Mouse (Mus musculus) intestine, embryonic 16.5 days (tissue): ENCODE data around the gene Sema3g. TPM values are rescaled to one million over a fixed set of nuclear protein-coding genes. Genes with fewer than 3 reads are reported as not detected.

ENCODE experiments used
- ATAC-seq: fragments of 200-750 bp; cut with Nextera tagmentation; 2 replicates; pipeline ENCODE4 v1.8.0; 2017; ENCODE audit warnings: moderate TSS enrichment, moderate library complexity
- H3K27ac ChIP-seq: fragments of 300-500 bp; sonication (generic); 2 replicates; pipeline ENCODE4 v1.5.1; 2014; ENCODE audit warnings: mild to moderate bottlenecking, low read length
- H3K27me3 ChIP-seq: fragments of 300-500 bp; sonication (generic); replicated peaks from 2 replicates; pipeline ENCODE4 v1.6.1; 2014; ENCODE audit warnings: low read length, control low read depth, mixed read lengths; ENCODE audit not compliant: control insufficient read depth, insufficient read depth
- H3K36me3 ChIP-seq: fragments of 300-500 bp; sonication (generic); 2 replicates; pipeline ENCODE4 v1.6.1; 2014; ENCODE audit warnings: low read length, control low read depth; ENCODE audit not compliant: control insufficient read depth, insufficient read depth
- H3K4me1 ChIP-seq: fragments of 300-500 bp; sonication (generic); 2 replicates; pipeline ENCODE4 v1.6.1; 2014; ENCODE audit warnings: low read length, control low read depth, mixed read lengths; ENCODE audit not compliant: control insufficient read depth, insufficient read depth
- H3K4me2 ChIP-seq: fragments of 300-500 bp; sonication (generic); 2 replicates; pipeline ENCODE4 v1.6.1; 2014; ENCODE audit warnings: low read depth, low read length, control low read depth
- H3K4me3 ChIP-seq: fragments of 300-500 bp; sonication (generic); 2 replicates; pipeline ENCODE4 v1.5.1; 2014; ENCODE audit warnings: mild to moderate bottlenecking, low read length
- H3K9ac ChIP-seq: fragments of 300-500 bp; sonication (generic); 2 replicates; pipeline ENCODE4 v1.6.1; 2014; ENCODE audit warnings: low read depth, low read length
- H3K9me3 ChIP-seq: fragments of 300-500 bp; sonication (generic); 2 replicates; pipeline ENCODE4 v1.6.1; 2016; ENCODE audit warnings: low read length, control low read depth; ENCODE audit not compliant: control insufficient read depth
- WGBS: fragments of 180-500 bp; shearing (Covaris S2); extraction: QIAGEN DNeasy Blood & Tissue Kit; methylation state at CpG from one replicate; pipeline ENCODE4 v1.1.7; 2014; 5-methylcytosine and 5-hydroxymethylcytosine counted together
- polyA plus RNA-seq: library from polyadenylated mRNA; unstranded; fragments of >200 nt; fragmentation: Nextera tagmentation; extraction: Ambion mirVana; gene quantifications from 2 replicates; pipeline ENCODE4 v1.2.1, GENCODE M21; 2015

The Sema3g gene
- polyA plus RNA-seq, 1 experiment from 2014 or later = 0.51 TPM

GRCm38 (mm10) chr14:31204844-31205243, 12.8 kb upstream of the Sema3g start:
- H3K27ac ChIP-seq = peak overlapping the region; percentile 94
- 51% methylated on average over 4 of the region's 4 CpGs for WGBS
- peak overlapping the region; percentile 84 for H3K4me3 ChIP-seq
- no peak for ATAC-seq
- H3K9ac ChIP-seq = peak overlapping the region; percentile 98
- H3K9me3 ChIP-seq = no peaks in the 10 kb centered on the region
- H3K4me2 ChIP-seq = peak overlapping the region; percentile 85
- no peaks in the 10 kb centered on the region for H3K27me3 ChIP-seq
- H3K4me1 ChIP-seq = peaks cover 16% of the 10 kb centered on the region
- H3K36me3 ChIP-seq = peaks cover 14% of the 10 kb centered on the region

GRCm38 (mm10) chr14:31205244-31205561, 12.5 kb upstream of the Sema3g start:
- ATAC-seq = peak; percentile 12
- H3K36me3 ChIP-seq = peaks cover 14% of the 10 kb centered on the region
- WGBS = 8% methylated on average over 8 of the region's 8 CpGs

GRCm38 (mm10) chr14:31205562-31206467, 11.8 kb upstream of the Sema3g start:
- H3K4me1 ChIP-seq = peaks cover 16% of the 10 kb centered on the region
- under 1% methylated on average over 39 of the region's 39 CpGs for WGBS
- no peaks in the 10 kb centered on the region for H3K9me3 ChIP-seq
- peak overlapping the region; percentile 85 for H3K4me2 ChIP-seq
- peak overlapping the region; percentile 84 for H3K4me3 ChIP-seq
- H3K27me3 ChIP-seq = no peaks in the 10 kb centered on the region
- peak; percentile 72 for ATAC-seq
- peaks cover 14% of the 10 kb centered on the region for H3K36me3 ChIP-seq
- H3K9ac ChIP-seq = peak overlapping the region; percentile 98
- peak overlapping the region; percentile 94 for H3K27ac ChIP-seq

More at GRCm38 (mm10) chr14:31205244-31205561, 12.5 kb upstream of the Sema3g start:
- no peaks in the 10 kb centered on the region for H3K9me3 ChIP-seq
- peak overlapping the region; percentile 84 for H3K4me3 ChIP-seq
- H3K27ac ChIP-seq = peak overlapping the region; percentile 94
- H3K4me2 ChIP-seq = peak overlapping the region; percentile 85
- no peaks in the 10 kb centered on the region for H3K27me3 ChIP-seq
- H3K4me1 ChIP-seq = peaks cover 16% of the 10 kb centered on the region
- H3K9ac ChIP-seq = peak overlapping the region; percentile 98

- peak overlapping the region; percentile 94 for H3K27ac ChIP-seq
- peak overlapping the region; percentile 85 for H3K4me2 ChIP-seq
- H3K9me3 ChIP-seq = no peaks in the 10 kb centered on the region
- peaks cover 13% of the 10 kb centered on the region for H3K4me1 ChIP-seq
- H3K27me3 ChIP-seq = no peaks in the 10 kb centered on the region
- peaks cover 11% of the 10 kb centered on the region for H3K36me3 ChIP-seq
- ATAC-seq = peak; percentile 75
- peak overlapping the region; percentile 84 for H3K4me3 ChIP-seq
- peak overlapping the region; percentile 98 for H3K9ac ChIP-seq
- 1% methylated on average over 43 of the region's 48 CpGs for WGBS
Measured at GRCm38 (mm10) chr14:31206472-31206981, 11.1 kb upstream of the Sema3g start.

- H3K4me3 ChIP-seq = peak overlapping the region; percentile 84
- peak; percentile 26 for ATAC-seq
- peaks cover 13% of the 10 kb centered on the region for H3K4me1 ChIP-seq
- H3K4me2 ChIP-seq = peak overlapping the region; percentile 85
- H3K36me3 ChIP-seq = peaks cover 9% of the 10 kb centered on the region
- H3K27me3 ChIP-seq = no peaks in the 10 kb centered on the region
- H3K27ac ChIP-seq = no peak overlapping the region
- WGBS = 78% methylated on average over 13 of the region's 13 CpGs
- no peaks in the 10 kb centered on the region for H3K9me3 ChIP-seq
- H3K9ac ChIP-seq = peak overlapping the region; percentile 98
Measured at GRCm38 (mm10) chr14:31207070-31207830, 10.4 kb upstream of the Sema3g start.

GRCm38 (mm10) chr14:31208084-31208483, 9.6 kb upstream of the Sema3g start, which contains the start of gene Tnnc1:
Tnnc1 (plus strand) TSS chr14:31208312.
- Histone ChIP-seq H3K9ac (peak within 1 kb of the TSS; percentile 98), H3K27me3 (no peaks in the 10 kb centered on the region), H3K9me3 (no peaks in the 10 kb centered on the region), H3K36me3 (peaks cover 3% of the 10 kb centered on the region), H3K4me3 (peak within 1 kb of the TSS; percentile 84), H3K27ac (no peak within 1 kb of the TSS), H3K4me2 (peak within 1 kb of the TSS; percentile 85), H3K4me1 (peaks cover 13% of the 10 kb centered on the region)
- no peak for ATAC-seq
- 70% methylated on average over 2 of the region's 2 CpGs for WGBS

GRCm38 (mm10) chr14:31209133-31209557, 8.5 kb upstream of the Sema3g start:
- Histone ChIP-seq H3K9me3 (no peaks in the 10 kb centered on the region), H3K4me3 (no peak overlapping the region), H3K4me2 (no peak overlapping the region), H3K27me3 (no peaks in the 10 kb centered on the region), H3K27ac (no peak overlapping the region), H3K4me1 (peaks cover 13% of the 10 kb centered on the region), H3K36me3 (no peaks in the 10 kb centered on the region), H3K9ac (0 out of 2 replicates have a peak overlapping the region, but pooled peaks have one; percentile 18)
- no peak for ATAC-seq
- 78% methylated on average over 4 of the region's 4 CpGs for WGBS

- ATAC-seq = no peak
- no peaks in the 10 kb centered on the region for H3K9me3 ChIP-seq
- 88% methylated on average over 6 of the region's 6 CpGs for WGBS
Measured at GRCm38 (mm10) chr14:31211854-31212253, 5.8 kb upstream of the Sema3g start.

GRCm38 (mm10) chr14:31212499-31212898, 5.2 kb upstream of the Sema3g start:
- no peak for ATAC-seq

More at GRCm38 (mm10) chr14:31211854-31212253, 5.8 kb upstream of the Sema3g start:
- Histone ChIP-seq H3K27ac (no peak overlapping the region), H3K9ac (no peak overlapping the region), H3K4me1 (0 out of 2 replicates have a peak, but pooled peaks cover 3% of the 10 kb centered on the region), H3K4me3 (no peak overlapping the region), H3K36me3 (no peaks in the 10 kb centered on the region), H3K4me2 (no peak overlapping the region), H3K27me3 (no peaks in the 10 kb centered on the region)

More at GRCm38 (mm10) chr14:31212499-31212898, 5.2 kb upstream of the Sema3g start:
- H3K9ac ChIP-seq = no peak overlapping the region
- H3K4me3 ChIP-seq = no peak overlapping the region
- WGBS = 62% methylated on average over 3 of the region's 3 CpGs
- no peaks in the 10 kb centered on the region for H3K36me3 ChIP-seq
- no peak overlapping the region for H3K27ac ChIP-seq
- H3K4me2 ChIP-seq = no peak overlapping the region
- H3K27me3 ChIP-seq = no peaks in the 10 kb centered on the region
- H3K9me3 ChIP-seq = no peaks in the 10 kb centered on the region
- H3K4me1 ChIP-seq = no peaks in the 10 kb centered on the region
